Mouse (Mus musculus): ENCODE data around the gene Slc25a41. TPM values are rescaled to one million over a fixed set of nuclear protein-coding genes. Genes with fewer than 3 reads are reported as not detected.

Gene Slc25a41
- polyA plus RNA-seq, 2 experiments = 0.13 to 0.26 TPM

GRCm38 (mm10) chr17:57012245-57012795 lies 29.1 kb downstream of the Slc25a41 start:
- Histone ChIP-seq H3K4me1 (ENCODE audit: control insufficient read depth, insufficient read depth, low read length) (peaks cover 7% of the 10 kb centered on the region), H3K36me3 (ENCODE audit: control insufficient read depth, insufficient read depth, low read length) (peaks cover 16% of the 10 kb centered on the region), H3K9me3 (ENCODE audit: control insufficient read depth, low read length) (no peaks in the 10 kb centered on the region), H3K27ac (replicated peaks; ENCODE audit: low read depth, low read length) (peak overlapping the region; percentile 91), H3K4me3 (replicated peaks; ENCODE audit: low read length) (peak overlapping the region; percentile 75), H3K27me3 (ENCODE audit: control insufficient read depth, insufficient read depth, low read length) (no peaks in the 10 kb centered on the region), H3K4me2 (replicated peaks; ENCODE audit: low read depth, low read length, severe bottlenecking) (peak overlapping the region; percentile 79), H3K9ac (ENCODE audit: low read depth, low read length, severe bottlenecking) (no peak overlapping the region)
- no peak for TF ChIP-seq POLR2A (IDR thresholded peaks at IDR 0.05; ENCODE audit: borderline replicate concordance, extremely low read depth, insufficient read depth, insufficient read length)
- WGBS = 80% methylated on average over 13 of the region's 13 CpGs
- ATAC-seq (ENCODE audit: low FRiP score, low read depth) (no peak), DNase-seq (ENCODE audit: low spot score) (no peak)

GRCm38 (mm10) chr17:57011236-57012141 lies 30.0 kb downstream of the Slc25a41 start, which contains the start of the genes Gtf2f1 and Gm17949:
Gtf2f1 (minus strand) TSS chr17:57011288.
Gm17949 (plus strand) TSS chr17:57011469.
- ATAC-seq (ENCODE audit: low FRiP score, low read depth) = peak; percentile 94
- TF ChIP-seq POLR2A (IDR thresholded peaks at IDR 0.05; ENCODE audit: borderline replicate concordance, extremely low read depth, insufficient read depth, insufficient read length) = peak; percentile 100; the same call in 1 of the 2 replicates
- H3K4me1 ChIP-seq (ENCODE audit: control insufficient read depth, insufficient read depth, low read length) = peaks cover 7% of the 10 kb centered on the region
- peak within 1 kb of the TSS; percentile 91 for H3K27ac ChIP-seq (replicated peaks; ENCODE audit: low read depth, low read length)
- peak within 1 kb of the TSS; percentile 75 for H3K4me3 ChIP-seq (replicated peaks; ENCODE audit: low read length)
- H3K36me3 ChIP-seq (ENCODE audit: control insufficient read depth, insufficient read depth, low read length) = peaks cover 25% of the 10 kb centered on the region
- no peaks in the 10 kb centered on the region for H3K9me3 ChIP-seq (ENCODE audit: control insufficient read depth, low read length)
- under 1% methylated on average over 51 of the region's 51 CpGs for WGBS
- H3K4me2 ChIP-seq (replicated peaks; ENCODE audit: low read depth, low read length, severe bottlenecking) = peak within 1 kb of the TSS; percentile 83
- peak within 1 kb of the TSS; percentile 75 for H3K9ac ChIP-seq (ENCODE audit: low read depth, low read length, severe bottlenecking)
- no peaks in the 10 kb centered on the region for H3K27me3 ChIP-seq (ENCODE audit: control insufficient read depth, insufficient read depth, low read length)
- peak; percentile 98 for DNase-seq (ENCODE audit: low spot score)

DNA sequence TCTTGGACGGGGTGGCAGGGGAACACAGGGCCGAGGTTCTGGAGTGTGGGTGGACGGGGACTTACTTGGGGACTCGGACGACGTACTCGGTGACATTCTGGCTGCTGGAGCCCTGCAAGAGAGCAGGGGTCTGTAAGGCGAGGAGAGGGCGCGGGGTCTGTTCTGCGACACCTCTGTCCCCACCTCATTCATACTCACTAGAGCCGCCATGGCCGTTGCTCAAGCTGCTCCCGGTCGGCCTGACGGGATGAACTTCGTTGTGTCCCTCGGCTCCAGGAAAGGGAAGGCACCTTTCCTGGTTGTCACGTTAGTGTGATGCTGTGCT lies 30.6 kb downstream of the Slc25a41 start:
- Histone ChIP-seq H3K4me2 (replicated peaks; ENCODE audit: low read depth, low read length, severe bottlenecking) (peak overlapping the region; percentile 83), H3K9ac (ENCODE audit: low read depth, low read length, severe bottlenecking) (peak overlapping the region; percentile 75), H3K4me1 (ENCODE audit: control insufficient read depth, insufficient read depth, low read length) (peaks cover 7% of the 10 kb centered on the region), H3K27ac (replicated peaks; ENCODE audit: low read depth, low read length) (0 out of 2 replicates have a peak overlapping the region, but pooled peaks have one; percentile 33), H3K4me3 (replicated peaks; ENCODE audit: low read length) (peak overlapping the region; percentile 75), H3K36me3 (ENCODE audit: control insufficient read depth, insufficient read depth, low read length) (peaks cover 30% of the 10 kb centered on the region), H3K9me3 (ENCODE audit: control insufficient read depth, low read length) (no peaks in the 10 kb centered on the region), H3K27me3 (ENCODE audit: control insufficient read depth, insufficient read depth, low read length) (no peaks in the 10 kb centered on the region)
- no peak for TF ChIP-seq POLR2A (IDR thresholded peaks at IDR 0.05; ENCODE audit: borderline replicate concordance, extremely low read depth, insufficient read depth, insufficient read length)
- DNase-seq (ENCODE audit: low spot score) (no peak), ATAC-seq (ENCODE audit: low FRiP score, low read depth) (peak; percentile 38)
- WGBS = 1% methylated on average over 19 of the region's 19 CpGs

- Histone ChIP-seq H3K27ac (replicated peaks; ENCODE audit: low read depth, low read length) (no peak overlapping the region), H3K27me3 (ENCODE audit: control insufficient read depth, insufficient read depth, low read length) (no peaks in the 10 kb centered on the region), H3K9me3 (ENCODE audit: control insufficient read depth, low read length) (no peaks in the 10 kb centered on the region), H3K4me1 (ENCODE audit: control insufficient read depth, insufficient read depth, low read length) (peaks cover 7% of the 10 kb centered on the region), H3K9ac (ENCODE audit: low read depth, low read length, severe bottlenecking) (no peak overlapping the region), H3K4me2 (replicated peaks; ENCODE audit: low read depth, low read length, severe bottlenecking) (no peak overlapping the region), H3K36me3 (ENCODE audit: control insufficient read depth, insufficient read depth, low read length) (peaks cover 62% of the 10 kb centered on the region), H3K4me3 (replicated peaks; ENCODE audit: low read length) (no peak overlapping the region)
- WGBS = 91% methylated on average over 13 of the region's 13 CpGs
- DNase-seq (ENCODE audit: low spot score) (no peak), ATAC-seq (ENCODE audit: low FRiP score, low read depth) (no peak)
- no peak for TF ChIP-seq POLR2A (IDR thresholded peaks at IDR 0.05; ENCODE audit: borderline replicate concordance, extremely low read depth, insufficient read depth, insufficient read length)
These were observed 34.1 kb downstream of the Slc25a41 start for GRCm38 (mm10) chr17:57007137-57007905.

DNA sequence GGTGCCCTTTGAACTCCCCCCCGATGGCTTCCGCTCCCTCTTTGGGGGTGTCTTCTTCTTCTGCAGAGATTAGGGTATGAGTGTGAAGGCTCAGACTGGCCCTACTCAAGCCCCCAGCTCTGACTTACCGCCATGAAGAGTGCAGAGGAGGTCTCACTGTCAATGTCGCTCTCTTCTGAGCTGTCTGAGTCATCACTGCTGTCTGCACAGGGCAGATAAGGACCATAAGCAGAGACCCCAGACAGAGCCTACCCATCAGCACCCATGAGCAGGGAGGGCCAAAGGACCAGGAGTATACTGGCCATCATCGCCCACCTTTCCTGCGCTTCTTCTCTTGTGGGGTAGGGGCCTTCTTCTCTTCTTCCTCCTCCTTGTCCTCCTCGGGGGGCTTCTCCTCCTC lies 37.5 kb downstream of the Slc25a41 start:
- H3K27me3 ChIP-seq (ENCODE audit: control insufficient read depth, insufficient read depth, low read length) = no peaks in the 10 kb centered on the region
- no peak overlapping the region for H3K4me2 ChIP-seq (replicated peaks; ENCODE audit: low read depth, low read length, severe bottlenecking)
- no peak overlapping the region for H3K4me3 ChIP-seq (replicated peaks; ENCODE audit: low read length)
- H3K36me3 ChIP-seq (ENCODE audit: control insufficient read depth, insufficient read depth, low read length) = peaks cover 71% of the 10 kb centered on the region
- H3K27ac ChIP-seq (replicated peaks; ENCODE audit: low read depth, low read length) = no peak overlapping the region
- H3K9me3 ChIP-seq (ENCODE audit: control insufficient read depth, low read length) = no peaks in the 10 kb centered on the region
- DNase-seq (ENCODE audit: low spot score) (no peak), ATAC-seq (ENCODE audit: low FRiP score, low read depth) (no peak)
- WGBS = 91% methylated on average over 7 of the region's 7 CpGs
- H3K9ac ChIP-seq (ENCODE audit: low read depth, low read length, severe bottlenecking) = no peak overlapping the region
- no peaks in the 10 kb centered on the region for H3K4me1 ChIP-seq (ENCODE audit: control insufficient read depth, insufficient read depth, low read length)
- TF ChIP-seq POLR2A (IDR thresholded peaks at IDR 0.05; ENCODE audit: borderline replicate concordance, extremely low read depth, insufficient read depth, insufficient read length) = no peak
